Mouse (Mus musculus) embryonic facial prominence, embryonic 13.5 days (tissue): ENCODE results near the gene Kctd19. TPM values are rescaled to one million over a fixed set of nuclear protein-coding genes. Genes with fewer than 3 reads are reported as not detected.

Experiments used
- ATAC-seq: fragments of 200-750 bp; cut with Nextera tagmentation; 2 replicates; pipeline ENCODE4 v1.8.0; 2017; ENCODE audit warnings: low read depth; ENCODE audit not compliant: insufficient number of reproducible peaks, insufficient read depth, low FRiP score, low TSS enrichment
- H3K27ac ChIP-seq: fragments of 300-500 bp; sonication (generic); 2 replicates; pipeline ENCODE4 v1.5.1; 2015; ENCODE audit warnings: moderate library complexity, mild to moderate bottlenecking, inconsistent platforms
- H3K27me3 ChIP-seq: fragments of 300-500 bp; sonication (generic); 2 replicates; pipeline ENCODE4 v1.6.1; 2015; ENCODE audit warnings: mild to moderate bottlenecking, inconsistent platforms
- H3K36me3 ChIP-seq: fragments of 300-500 bp; sonication (generic); 2 replicates; pipeline ENCODE4 v1.6.1; 2015; ENCODE audit warnings: mild to moderate bottlenecking, inconsistent platforms
- H3K4me1 ChIP-seq: fragments of 300-500 bp; sonication (generic); 2 replicates; pipeline ENCODE4 v1.6.1; 2015; ENCODE audit warnings: inconsistent platforms
- H3K4me2 ChIP-seq: fragments of 300-500 bp; sonication (generic); 2 replicates; pipeline ENCODE4 v1.6.1; 2015; ENCODE audit warnings: moderate library complexity, mild to moderate bottlenecking, inconsistent platforms
- H3K4me3 ChIP-seq: fragments of 300-500 bp; sonication (generic); 2 replicates; pipeline ENCODE4 v1.5.1; 2015; ENCODE audit warnings: mild to moderate bottlenecking, inconsistent platforms
- H3K9ac ChIP-seq: fragments of 300-500 bp; sonication (generic); 2 replicates; pipeline ENCODE4 v1.6.1; 2015; ENCODE audit warnings: mild to moderate bottlenecking, inconsistent platforms
- H3K9me3 ChIP-seq: fragments of 300-500 bp; sonication (generic); 2 replicates; pipeline ENCODE4 v1.6.1; 2016; ENCODE audit warnings: inconsistent platforms
- WGBS: fragments of 180-500 bp; shearing (Covaris S2); methylation state at CpG from one replicate; pipeline ENCODE4 v1.1.7; 2015; ENCODE audit warnings: mixed read lengths; 5-methylcytosine and 5-hydroxymethylcytosine counted together
- polyA plus RNA-seq: library from polyadenylated mRNA; unstranded; fragments of >200 nt; fragmentation: Nextera tagmentation; extraction: Ambion mirVana; gene quantifications from 2 replicates; pipeline ENCODE4 v1.2.1, GENCODE M21; 2015

Kctd19 gene
- polyA plus RNA-seq, 1 experiment from 2014 or later = not detected

- no peaks in the 10 kb centered on the region for H3K9me3 ChIP-seq
- no peak overlapping the region for H3K9ac ChIP-seq
- no peak overlapping the region for H3K4me2 ChIP-seq
- H3K4me1 ChIP-seq = peaks cover 5% of the 10 kb centered on the region
- peaks cover 36% of the 10 kb centered on the region for H3K36me3 ChIP-seq
- no peak for ATAC-seq
- WGBS = 53% methylated on average over 26 of the region's 26 CpGs
- no peak overlapping the region for H3K27ac ChIP-seq
- no peak overlapping the region for H3K4me3 ChIP-seq
- H3K27me3 ChIP-seq = 0 out of 2 replicates have a peak, but pooled peaks cover 3% of the 10 kb centered on the region
These were observed 57.9 kb downstream of the Kctd19 start for GRCm38 (mm10) chr8:105355179-105356024.

- no peak for ATAC-seq
- Histone ChIP-seq H3K9me3 (no peaks in the 10 kb centered on the region), H3K4me2 (no peak overlapping the region), H3K27me3 (0 out of 2 replicates have a peak, but pooled peaks cover 10% of the 10 kb centered on the region), H3K4me3 (no peak overlapping the region), H3K9ac (no peak overlapping the region), H3K27ac (no peak overlapping the region), H3K36me3 (peaks cover 36% of the 10 kb centered on the region), H3K4me1 (peaks cover 13% of the 10 kb centered on the region)
- 89% methylated on average over 4 of the region's 4 CpGs for WGBS
These were observed 58.8 kb downstream of the Kctd19 start for GRCm38 (mm10) chr8:105354549-105354948.

GRCm38 (mm10) chr8:105353583-105354135 lies 59.6 kb downstream of the Kctd19 start:
- no peak for ATAC-seq
- no peak overlapping the region for H3K4me2 ChIP-seq
- peaks cover 13% of the 10 kb centered on the region; the same call in 1 of the 2 replicates for H3K27me3 ChIP-seq
- H3K4me3 ChIP-seq = no peak overlapping the region
- H3K27ac ChIP-seq = no peak overlapping the region
- H3K36me3 ChIP-seq = peaks cover 33% of the 10 kb centered on the region
- 76% methylated on average over 8 of the region's 8 CpGs for WGBS
- 0 out of 2 replicates have a peak overlapping the region, but pooled peaks have one; percentile 8 for H3K9ac ChIP-seq
- no peaks in the 10 kb centered on the region for H3K9me3 ChIP-seq
- H3K4me1 ChIP-seq = peaks cover 14% of the 10 kb centered on the region

GRCm38 (mm10) chr8:105350186-105350585 lies 63.1 kb downstream of the Kctd19 start:
- H3K36me3 ChIP-seq = peaks cover under 1% of the 10 kb centered on the region; the same call in 1 of the 2 replicates
- H3K4me3 ChIP-seq = peak overlapping the region; percentile 73
- WGBS = 32% methylated on average over 7 of the region's 7 CpGs
- peak overlapping the region; percentile 95 for H3K4me2 ChIP-seq
- peak overlapping the region; percentile 82; the same call in 1 of the 2 replicates for H3K9ac ChIP-seq
- no peaks in the 10 kb centered on the region for H3K9me3 ChIP-seq
- no peak overlapping the region for H3K27ac ChIP-seq
- ATAC-seq = no peak
- H3K27me3 ChIP-seq = peaks cover 13% of the 10 kb centered on the region; the same call in 1 of the 2 replicates
- peaks cover 36% of the 10 kb centered on the region for H3K4me1 ChIP-seq

- peaks cover 45% of the 10 kb centered on the region for H3K4me1 ChIP-seq
- no peak for ATAC-seq
- H3K9ac ChIP-seq = peak overlapping the region; percentile 82
These were observed 64.1 kb downstream of the Kctd19 start for GRCm38 (mm10) chr8:105349096-105349771.

GRCm38 (mm10) chr8:105348450-105349095 lies 64.7 kb downstream of the Kctd19 start, which contains the start of gene Slc9a5:
Gene Slc9a5 (plus strand): TSS chr8:105348843.
- peak within 1 kb of the TSS; percentile 82 for H3K9ac ChIP-seq
- no peaks in the 10 kb centered on the region for H3K36me3 ChIP-seq
- H3K4me1 ChIP-seq = peaks cover 46% of the 10 kb centered on the region
- H3K27ac ChIP-seq = peak within 1 kb of the TSS; percentile 86
- no peak for ATAC-seq
- peak within 1 kb of the TSS; percentile 95 for H3K4me2 ChIP-seq
- WGBS = 1% methylated on average over 34 of the region's 34 CpGs
- peaks cover 13% of the 10 kb centered on the region; the same call in 1 of the 2 replicates for H3K27me3 ChIP-seq
- H3K4me3 ChIP-seq = peak within 1 kb of the TSS; percentile 73
- no peaks in the 10 kb centered on the region for H3K9me3 ChIP-seq

More at GRCm38 (mm10) chr8:105349096-105349771, 64.1 kb downstream of the Kctd19 start:
- no peaks in the 10 kb centered on the region for H3K36me3 ChIP-seq
- H3K4me2 ChIP-seq = peak overlapping the region; percentile 95
- H3K9me3 ChIP-seq = no peaks in the 10 kb centered on the region
- peaks cover 13% of the 10 kb centered on the region; the same call in 1 of the 2 replicates for H3K27me3 ChIP-seq
- H3K27ac ChIP-seq = peak overlapping the region; percentile 86
- peak overlapping the region; percentile 73 for H3K4me3 ChIP-seq
- WGBS = under 1% methylated on average over 38 of the region's 48 CpGs

- H3K27ac ChIP-seq = peak within 1 kb of the TSS; percentile 86
- peak within 1 kb of the TSS; percentile 82 for H3K9ac ChIP-seq
- H3K4me3 ChIP-seq = peak within 1 kb of the TSS; percentile 73
- peak; percentile 84 for ATAC-seq
- WGBS = under 1% methylated on average over 53 of the region's 53 CpGs
- H3K9me3 ChIP-seq = no peaks in the 10 kb centered on the region
- H3K36me3 ChIP-seq = no peaks in the 10 kb centered on the region
- H3K4me1 ChIP-seq = peaks cover 46% of the 10 kb centered on the region
- H3K4me2 ChIP-seq = peak within 1 kb of the TSS; percentile 95
- peaks cover 13% of the 10 kb centered on the region; the same call in 1 of the 2 replicates for H3K27me3 ChIP-seq
These were observed 65.7 kb downstream of the Kctd19 start, which contains the start of gene Fhod1 for GRCm38 (mm10) chr8:105347428-105348221. Gene Fhod1 (minus strand): TSS chr8:105347953.

GRCm38 (mm10) chr8:105346611-105347427 lies 66.5 kb downstream of the Kctd19 start:
- Histone ChIP-seq H3K27ac (peak overlapping the region; percentile 86), H3K36me3 (no peaks in the 10 kb centered on the region), H3K9ac (peak overlapping the region; percentile 82), H3K4me3 (peak overlapping the region; percentile 73), H3K4me1 (peaks cover 46% of the 10 kb centered on the region), H3K9me3 (no peaks in the 10 kb centered on the region), H3K4me2 (peak overlapping the region; percentile 95), H3K27me3 (peaks cover 13% of the 10 kb centered on the region; the same call in 1 of the 2 replicates)
- 2% methylated on average over 34 of the region's 34 CpGs for WGBS
- no peak; the same call in 1 of the 2 replicates for ATAC-seq

- H3K27me3 ChIP-seq = peaks cover 9% of the 10 kb centered on the region; the same call in 1 of the 2 replicates
- H3K4me3 ChIP-seq = no peak overlapping the region
- ATAC-seq = no peak
- H3K4me1 ChIP-seq = peaks cover 46% of the 10 kb centered on the region
- H3K9ac ChIP-seq = 0 out of 2 replicates have a peak overlapping the region, but pooled peaks have one; percentile 11
- 0 out of 2 replicates have a peak, but pooled peaks cover 4% of the 10 kb centered on the region for H3K36me3 ChIP-seq
- WGBS = 39% methylated on average over 7 of the region's 7 CpGs
- peak overlapping the region; percentile 22; the same call in 1 of the 2 replicates for H3K27ac ChIP-seq
- peak overlapping the region; percentile 95 for H3K4me2 ChIP-seq
- no peaks in the 10 kb centered on the region for H3K9me3 ChIP-seq
These were observed 68.0 kb downstream of the Kctd19 start for GRCm38 (mm10) chr8:105345061-105345975.
